10 mouse cellular contexts compared by ENCODE assay signal in genomic region chr10:13596073-13596472, GRCm38 (mm10). TPM values are rescaled to one million over a fixed set of nuclear protein-coding genes. Genes with fewer than 3 reads are reported as not detected.
A peak's percentile ranks its signal among the peaks of the same experiment; 100 is the strongest.
DNase-seq lines count a peak whose midpoint lies in the region; TF ChIP-seq lines count a peak whose summit lies in the region.
"Had no signal": no experiment of that assay in that cellular context is flagged by ENCODE, and none has a peak within 500 bp of the region (broad histone marks: within the 10 kb centered on the region; RNA-seq: fewer than 3 reads in every experiment).

No protein-coding gene starts in this region.

- peak; percentile 2 for DNase-seq in gastrocnemius, adult 18-20 months (ENCODE audit: low spot score)
- no peak for DNase-seq in gastrocnemius, postnatal 4 days (ENCODE audit: low spot score in 2 of 2)
- peak in 1 of 2 experiments; percentile 24 for DNase-seq in left cerebral cortex, adult 2 months (ENCODE audit: extremely low spot score in 1 of 2, low spot score in 2 of 2)
- no peak for DNase-seq in left cerebral cortex, postnatal 4 days
- peak; percentile 89 for DNase-seq in NIH3T3 (ENCODE audit: low read depth)
- peak; percentile 28 to 38 for DNase-seq in left cerebral cortex, postnatal 36 days (ENCODE audit: low spot score in 2 of 2)
- no peak for DNase-seq in spleen, postnatal 14 days (ENCODE audit: low spot score in 2 of 2)
- DNase-seq in thymus, postnatal 14 days = no peak

- peak overlapping the region; percentile 8; the same call in 1 of the 2 replicates for H3K27ac ChIP-seq in left cerebral cortex, adult 2 months
- H3K27ac ChIP-seq: heart, adult 2 months; liver, embryonic 14.5 days had no signal

- no peak for TF ChIP-seq CTCF in left cerebral cortex, adult 2 months (IDR thresholded peaks at IDR 0.05)

- H3K4me3 ChIP-seq in left cerebral cortex, adult 2 months = no peak overlapping the region
- H3K4me3 ChIP-seq: heart, adult 2 months had no signal

- intact Hi-C loops in left cerebral cortex, adult 2 months (cut with DNase I) = no loop called here
- intact Hi-C loops in left cerebral cortex, postnatal 4 days (cut with DNase I) = no loop called here
- intact Hi-C loops in left cerebral cortex, postnatal 36 days (cut with DNase I) = no loop called here

RNA-seq across cellular contexts. Expression of gene Pex3, which starts 43.1 kb away (rescaled TPM):
- total RNA-seq in gastrocnemius, adult 18-20 months (2021) = 10 to 100 TPM; 10.3 to 10.6 TPM
- total RNA-seq in gastrocnemius, postnatal 4 days (2021) = 10 to 100 TPM; 18.0 to 23.0 TPM
- 10 to 100 TPM; 29.8 to 31.6 TPM for total RNA-seq in left cerebral cortex, adult 2 months (2021)
- 10 to 100 TPM; 23.4 to 25.5 TPM for total RNA-seq in left cerebral cortex, postnatal 4 days (2021)
- total RNA-seq in left cerebral cortex, postnatal 36 days (2021) = 10 to 100 TPM; 25.3 to 27.8 TPM

RNA-seq across cellular contexts. Expression of gene Adat2, which starts 43.4 kb away (rescaled TPM):
- 1 to 10 TPM; 2.5 to 3.4 TPM for total RNA-seq in gastrocnemius, adult 18-20 months (2021)
- 1 to 10 TPM; 5.1 to 5.7 TPM for total RNA-seq in gastrocnemius, postnatal 4 days (2021)
- total RNA-seq in left cerebral cortex, adult 2 months (2021) = 1 to 10 TPM; 7.9 to 8.4 TPM
- 1 to 10 TPM; 8.9 to 9.7 TPM for total RNA-seq in left cerebral cortex, postnatal 4 days (2021)
- total RNA-seq in left cerebral cortex, postnatal 36 days (2021) = 1 to 10 TPM; 7.9 to 9.8 TPM

Comparison
In these comparisons a context has a peak if more than half of its experiments do, and no peak if none do; other contexts are left out.
1. DNase-seq: peak in gastrocnemius, adult 18-20 months (single experiment), NIH3T3 (single experiment) and left cerebral cortex, postnatal 36 days (2 of 2); none in gastrocnemius, postnatal 4 days (0 of 2), left cerebral cortex, postnatal 4 days (single experiment), spleen, postnatal 14 days (0 of 2) and thymus, postnatal 14 days (single experiment).